ENCODE assay signal across 9 mouse cellular contexts in the genomic region with DNA sequence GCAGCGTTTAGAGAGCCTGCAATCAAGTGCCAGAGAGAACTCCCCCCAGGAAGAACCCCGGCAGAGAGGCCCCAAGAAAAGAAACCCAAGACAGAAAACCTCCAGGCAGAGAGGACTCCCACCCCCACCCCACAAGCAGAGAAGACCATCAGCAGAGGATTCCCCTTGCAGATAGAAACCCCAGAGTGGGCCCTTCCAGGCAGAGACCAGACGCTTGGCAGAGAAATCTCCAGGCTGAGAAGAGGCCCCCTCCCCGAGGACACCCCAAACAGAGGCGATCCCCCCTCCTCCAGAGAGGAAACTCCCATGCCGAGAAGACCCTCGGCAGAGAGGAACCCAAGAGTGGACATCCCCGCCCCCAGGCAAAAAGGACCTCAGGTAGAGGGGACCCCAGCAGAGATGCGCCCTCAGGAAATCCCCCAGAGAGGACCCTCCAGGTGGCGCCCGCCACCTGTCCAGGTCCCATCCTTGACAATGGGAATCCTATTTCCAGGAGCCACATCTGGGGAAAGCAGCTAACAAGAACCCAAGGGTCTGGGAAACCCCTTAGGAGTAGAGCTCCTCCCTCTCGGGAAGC. TPM values are rescaled to one million over a fixed set of nuclear protein-coding genes. Genes with fewer than 3 reads are reported as not detected.
DNase-seq lines count a peak whose midpoint lies in the region; ATAC-seq and TF ChIP-seq lines count a peak whose summit lies in the region.
"Had no signal": no experiment of that assay in that cellular context is flagged by ENCODE, and none has a peak within 500 bp of the region (broad histone marks: within the 10 kb centered on the region; RNA-seq: fewer than 3 reads in every experiment).

No protein-coding gene starts in this region.

- H3K4me2 ChIP-seq in embryonic facial prominence, embryonic 11.5 days (ENCODE audit: low read depth, low read length) = peak overlapping the region; percentile 79
- H3K4me2 ChIP-seq in intestine, embryonic 16.5 days (ENCODE audit: low read depth, low read length) = peak overlapping the region; percentile 91
- H3K4me2 ChIP-seq in neural tube, embryonic 14.5 days (ENCODE audit: low read depth, low read length) = peak overlapping the region; percentile 71

- H3K4me3 ChIP-seq in layer of hippocampus, adult 2 months = peak overlapping the region; percentile 85
- H3K4me3 ChIP-seq in embryonic facial prominence, embryonic 11.5 days (ENCODE audit: low read depth, low read length) = peak overlapping the region; percentile 55
- peak overlapping the region; percentile 59 for H3K4me3 ChIP-seq in intestine, embryonic 16.5 days (ENCODE audit: low read length)
- H3K4me3 ChIP-seq in neural tube, embryonic 14.5 days (ENCODE audit: low read depth, low read length) = peak overlapping the region; percentile 65

- no peaks in the 10 kb centered on the region for H3K36me3 ChIP-seq in embryonic facial prominence, embryonic 11.5 days (replicated peaks; ENCODE audit: control insufficient read depth, insufficient read depth, low read depth, low read length)
- H3K36me3 ChIP-seq in intestine, embryonic 16.5 days (ENCODE audit: control insufficient read depth, insufficient read depth, low read length) = no peaks in the 10 kb centered on the region
- H3K36me3 ChIP-seq in neural tube, embryonic 14.5 days (ENCODE audit: control insufficient read depth, insufficient read depth, low read length) = no peaks in the 10 kb centered on the region

- H3K27me3 ChIP-seq in embryonic facial prominence, embryonic 11.5 days (ENCODE audit: control insufficient read depth, insufficient read depth, low read length) = peaks cover 25% of the 10 kb centered on the region
- H3K27me3 ChIP-seq in intestine, embryonic 16.5 days (replicated peaks; ENCODE audit: control insufficient read depth, insufficient read depth, low read length) = peaks cover 22% of the 10 kb centered on the region
- H3K27me3 ChIP-seq in neural tube, embryonic 14.5 days (ENCODE audit: control insufficient read depth, insufficient read depth, low read length) = peaks cover 2% of the 10 kb centered on the region; the same call in 1 of the 2 replicates

- peak overlapping the region; percentile 95 for H3K27ac ChIP-seq in layer of hippocampus, adult 2 months
- H3K27ac ChIP-seq in embryonic facial prominence, embryonic 11.5 days (replicated peaks; ENCODE audit: low read depth, low read length) = no peak overlapping the region
- H3K27ac ChIP-seq in intestine, embryonic 16.5 days (ENCODE audit: low read length) = no peak overlapping the region
- peak overlapping the region; percentile 73 for H3K27ac ChIP-seq in neural tube, embryonic 14.5 days (ENCODE audit: low read depth, low read length)

- ATAC-seq in embryonic facial prominence, embryonic 11.5 days (replicated peaks; ENCODE audit: insufficient number of reproducible peaks, low FRiP score, low TSS enrichment, low read depth) = no peak
- no peak; the same call in 1 of the 2 replicates for ATAC-seq in intestine, embryonic 16.5 days
- peak; percentile 31; the same call in 1 of the 2 replicates for ATAC-seq in neural tube, embryonic 14.5 days (ENCODE audit: low read depth)
- ATAC-seq in granulocyte monocyte progenitor cell, adult 5-6 weeks (replicated peaks; ENCODE audit: poor library complexity, severe bottlenecking) = no peak

- H3K4me1 ChIP-seq in embryonic facial prominence, embryonic 11.5 days (ENCODE audit: control insufficient read depth, insufficient read depth, low read length) = no peaks in the 10 kb centered on the region; the same call in 1 of the 2 replicates
- no peaks in the 10 kb centered on the region for H3K4me1 ChIP-seq in intestine, embryonic 16.5 days (ENCODE audit: control insufficient read depth, insufficient read depth, low read length)
- peaks cover 5% of the 10 kb centered on the region; the same call in 1 of the 2 replicates for H3K4me1 ChIP-seq in neural tube, embryonic 14.5 days (ENCODE audit: control insufficient read depth, insufficient read depth, low read length)

- 8% methylated on average over 12 of the region's 12 CpGs for WGBS in embryonic facial prominence, embryonic 11.5 days
- 11% methylated on average over 12 of the region's 12 CpGs for WGBS in intestine, embryonic 16.5 days
- WGBS in neural tube, embryonic 14.5 days = 17% methylated on average over 12 of the region's 12 CpGs

- H3K9me3 ChIP-seq in embryonic facial prominence, embryonic 11.5 days (replicated peaks; ENCODE audit: control insufficient read depth, low read length) = no peaks in the 10 kb centered on the region
- no peaks in the 10 kb centered on the region for H3K9me3 ChIP-seq in intestine, embryonic 16.5 days (ENCODE audit: control insufficient read depth, low read length)
- H3K9me3 ChIP-seq in neural tube, embryonic 14.5 days (ENCODE audit: control insufficient read depth, low read length) = no peaks in the 10 kb centered on the region

- TF ChIP-seq CTCF in layer of hippocampus, adult 2 months (conservative IDR thresholded peaks at IDR 0.05) = no peak

- no peak for DNase-seq in layer of hippocampus, adult 2 months (ENCODE audit: low spot score in 2 of 2)
- DNase-seq in layer of hippocampus, postnatal 10 days (ENCODE audit: low spot score in 2 of 2) = no peak
- no peak for DNase-seq in embryonic facial prominence, embryonic 11.5 days (ENCODE audit: low spot score)
- no peak for DNase-seq in c-Kit-positive CD71-positive TER-119-positive erythroid progenitor cells, embryonic 14.5 days (ENCODE audit: low spot score)
- DNase-seq in thymus, postnatal 36 days = no peak
- DNase-seq: lung, adult 18-20 months had no signal

- H3K9ac ChIP-seq in embryonic facial prominence, embryonic 11.5 days (replicated peaks; ENCODE audit: low read length) = no peak overlapping the region
- peak overlapping the region; percentile 51 for H3K9ac ChIP-seq in intestine, embryonic 16.5 days (ENCODE audit: low read depth, low read length)
- H3K9ac ChIP-seq in neural tube, embryonic 14.5 days (replicated peaks; ENCODE audit: low read depth, low read length) = peak overlapping the region; percentile 76

RNA-seq across cellular contexts. Expression of a gene that starts 0.5 kb away (rescaled TPM):
- total RNA-seq in layer of hippocampus, adult 2 months (2021) = 100 to 1,000 TPM; 315 to 350 TPM
- 100 to 1,000 TPM; 282 to 291 TPM for total RNA-seq in layer of hippocampus, postnatal 10 days (2021)
- polyA plus RNA-seq in embryonic facial prominence, embryonic 11.5 days (2014; fragmentation: Nextera tagmentation; extraction: Ambion mirVana) = 5.7 and 7.4 TPM in 2 replicates
- polyA plus RNA-seq in intestine, embryonic 16.5 days (2015; fragmentation: Nextera tagmentation; extraction: Ambion mirVana) = 4.9 and 5.1 TPM in 2 replicates
- 82.9 and 90.5 TPM in 2 replicates for polyA plus RNA-seq in neural tube, embryonic 14.5 days (2014; fragmentation: Nextera tagmentation; extraction: Ambion mirVana)
- total RNA-seq in granulocyte monocyte progenitor cell, adult 5-6 weeks (2014; fragmentation: Nextera tagmentation) = not detected in 2 replicates
- total RNA-seq in granulocyte monocyte progenitor cell, adult 5-6 weeks (2017) = not detected in 2 replicates

RNA-seq across cellular contexts. Expression of a gene that starts 17.0 kb away (rescaled TPM):
- not detected for total RNA-seq in layer of hippocampus, adult 2 months (2021)
- total RNA-seq in layer of hippocampus, postnatal 10 days (2021) = not detected
- not detected in 2 replicates for polyA plus RNA-seq in embryonic facial prominence, embryonic 11.5 days (2014; fragmentation: Nextera tagmentation; extraction: Ambion mirVana)
- not detected in 2 replicates for polyA plus RNA-seq in intestine, embryonic 16.5 days (2015; fragmentation: Nextera tagmentation; extraction: Ambion mirVana)
- polyA plus RNA-seq in neural tube, embryonic 14.5 days (2014; fragmentation: Nextera tagmentation; extraction: Ambion mirVana) = not detected in 2 replicates
- total RNA-seq in granulocyte monocyte progenitor cell, adult 5-6 weeks (2014; fragmentation: Nextera tagmentation) = not detected in 2 replicates
- total RNA-seq in granulocyte monocyte progenitor cell, adult 5-6 weeks (2017) = not detected in 2 replicates

RNA-seq across cellular contexts. Expression of a gene that starts 40.8 kb away (rescaled TPM):
- total RNA-seq in layer of hippocampus, adult 2 months (2021) = 1 to 10 TPM; 4.9 to 6.4 TPM
- total RNA-seq in layer of hippocampus, postnatal 10 days (2021) = 1 to 10 TPM; 6.2 to 8.8 TPM
- 0.14 and 0.20 TPM in 2 replicates for polyA plus RNA-seq in embryonic facial prominence, embryonic 11.5 days (2014; fragmentation: Nextera tagmentation; extraction: Ambion mirVana)
- polyA plus RNA-seq in intestine, embryonic 16.5 days (2015; fragmentation: Nextera tagmentation; extraction: Ambion mirVana) = 0.05 and 0.18 TPM in 2 replicates
- 0.55 and 0.84 TPM in 2 replicates for polyA plus RNA-seq in neural tube, embryonic 14.5 days (2014; fragmentation: Nextera tagmentation; extraction: Ambion mirVana)
- not detected in 2 replicates for total RNA-seq in granulocyte monocyte progenitor cell, adult 5-6 weeks (2014; fragmentation: Nextera tagmentation)
- total RNA-seq in granulocyte monocyte progenitor cell, adult 5-6 weeks (2017) = not detected in 2 replicates

Comparison
In these comparisons a context has a peak if more than half of its experiments do, and no peak if none do; other contexts are left out.
1. H3K27ac ChIP-seq: peak in layer of hippocampus, adult 2 months (single experiment) and neural tube, embryonic 14.5 days (single experiment); none in embryonic facial prominence, embryonic 11.5 days (single experiment) and intestine, embryonic 16.5 days (single experiment).
2. RNA of a gene that starts 0.5 kb away (total RNA-seq): 315 to 350 TPM in layer of hippocampus, adult 2 months and 282 to 291 TPM in layer of hippocampus, postnatal 10 days; not detected in granulocyte monocyte progenitor cell, adult 5-6 weeks; every median in the first group is over 100 times any median in the second.
3. RNA of a gene that starts 40.8 kb away (total RNA-seq): 6.2 to 8.8 TPM in layer of hippocampus, postnatal 10 days and 4.9 to 6.4 TPM in layer of hippocampus, adult 2 months; not detected in granulocyte monocyte progenitor cell, adult 5-6 weeks; every median in the first group is over 4 times any median in the second.
4. Peak in every context shown above with its lines, with median percentiles within 50 percentile points of each other: H3K4me3 ChIP-seq and H3K4me2 ChIP-seq.